Mouse (Mus musculus) liver, adult 2 months (tissue): ENCODE data around the gene Fgf15.

Experiments
- CTCF ChIP-seq: fragments of 200-500 bp; IDR thresholded peaks from 2 replicates; pipeline ENCODE4 v1.5.1; 2011; ENCODE audit warnings: low read depth, low read length, control low read depth
- POLR2A ChIP-seq: fragments of 200-500 bp; IDR thresholded peaks from 2 replicates; pipeline ENCODE4 v1.6.1; 2011; ENCODE audit warnings: low read length, control low read depth; ENCODE audit not compliant: insufficient read depth; ENCODE audit errors: extremely low read depth

- TF ChIP-seq POLR2A (no peak), CTCF (no peak)
Observed at GRCm38 (mm10) chr7:144894706-144895105, 1.6 kb upstream of the Fgf15 start.
